Comparison of ENCODE assay signal across 28 mouse cellular contexts in genomic region chr7:100126514-100126913, GRCm38 (mm10). TPM values are rescaled to one million over a fixed set of nuclear protein-coding genes. Genes with fewer than 3 reads are reported as not detected.
DNase-seq lines count a peak whose midpoint lies in the region; ATAC-seq and TF ChIP-seq lines count a peak whose summit lies in the region.
"Had no signal": no experiment of that assay in that cellular context is flagged by ENCODE, and none has a peak within 500 bp of the region (broad histone marks: within the 10 kb centered on the region; RNA-seq: fewer than 3 reads in every experiment).

No protein-coding gene starts in this region.

- no peak overlapping the region for H3K4me2 ChIP-seq in intestine, embryonic 14.5 days (ENCODE audit: low read length)
- H3K4me2 ChIP-seq in intestine, postnatal 0 days (replicated peaks; ENCODE audit: low read depth) = no peak overlapping the region
- no peak overlapping the region for H3K4me2 ChIP-seq in intestine, embryonic 15.5 days (replicated peaks)
- no peak overlapping the region for H3K4me2 ChIP-seq in stomach, embryonic 16.5 days (ENCODE audit: low read depth, low read length)
- H3K4me2 ChIP-seq: forebrain, embryonic 13.5 days; heart, embryonic 12.5 days; heart, embryonic 15.5 days; hindbrain, embryonic 15.5 days had no signal

- WGBS in intestine, embryonic 14.5 days = 67% methylated on average over 7 of the region's 7 CpGs
- 50% methylated on average over 7 of the region's 7 CpGs for WGBS in intestine, postnatal 0 days
- 62% methylated on average over 7 of the region's 7 CpGs for WGBS in intestine, embryonic 15.5 days
- WGBS in small intestine, adult 2 months = 41% methylated on average over 7 of the region's 7 CpGs
- 67% methylated on average over 7 of the region's 7 CpGs for WGBS in stomach, embryonic 16.5 days

- no peak for DNase-seq in intestine, embryonic 14.5 days (ENCODE audit: low spot score)
- DNase-seq in cerebellum, adult 8-10 months = no peak
- DNase-seq: adrenal gland, postnatal 10 days; adrenal gland, postnatal 36 days; B cell, adult 2 months; cerebellum, adult 18-20 months; cerebellum, adult 9-11 months; cerebellum, postnatal 25 days; embryo, embryonic 11 days; gastrocnemius, adult 2 months; gastrocnemius, postnatal 14 days; heart, adult 18-20 months; heart, postnatal 10 days; heart, postnatal 4 days had no signal

- no peaks in the 10 kb centered on the region for H3K27me3 ChIP-seq in intestine, embryonic 14.5 days (replicated peaks; ENCODE audit: control insufficient read depth, insufficient read depth, low read length)
- H3K27me3 ChIP-seq in intestine, postnatal 0 days (replicated peaks; ENCODE audit: control insufficient read depth, insufficient read depth, low read length) = no peaks in the 10 kb centered on the region
- H3K27me3 ChIP-seq in intestine, embryonic 15.5 days (replicated peaks) = no peaks in the 10 kb centered on the region
- no peaks in the 10 kb centered on the region for H3K27me3 ChIP-seq in small intestine, adult 2 months (ENCODE audit: control insufficient read depth, insufficient read depth, low read length)
- no peaks in the 10 kb centered on the region for H3K27me3 ChIP-seq in stomach, embryonic 16.5 days (ENCODE audit: control insufficient read depth, insufficient read depth, low read length)
- H3K27me3 ChIP-seq: CH12.LX; forebrain, embryonic 13.5 days; heart, embryonic 12.5 days; heart, embryonic 15.5 days; hindbrain, embryonic 15.5 days; Patski had no signal

- peaks cover 8% of the 10 kb centered on the region for H3K4me1 ChIP-seq in intestine, embryonic 14.5 days (replicated peaks; ENCODE audit: control insufficient read depth, insufficient read depth, low read length)
- no peaks in the 10 kb centered on the region for H3K4me1 ChIP-seq in intestine, postnatal 0 days (replicated peaks; ENCODE audit: control insufficient read depth, insufficient read depth, low read length)
- H3K4me1 ChIP-seq in intestine, embryonic 15.5 days (replicated peaks) = no peaks in the 10 kb centered on the region
- peaks cover 13% of the 10 kb centered on the region; the same call in 1 of the 2 replicates for H3K4me1 ChIP-seq in small intestine, adult 2 months (ENCODE audit: control insufficient read depth, insufficient read depth, insufficient read length, low read length)
- H3K4me1 ChIP-seq in stomach, embryonic 16.5 days (ENCODE audit: control insufficient read depth, insufficient read depth, low read length) = no peaks in the 10 kb centered on the region; the same call in 1 of the 2 replicates
- H3K4me1 ChIP-seq: heart, embryonic 12.5 days; heart, embryonic 15.5 days had no signal

- no peak for TF ChIP-seq POLR2A in small intestine, adult 2 months (IDR thresholded peaks at IDR 0.05; ENCODE audit: low read depth, low read length)

- H3K9me3 ChIP-seq in intestine, embryonic 14.5 days (ENCODE audit: control insufficient read depth, low read length) = no peaks in the 10 kb centered on the region
- H3K9me3 ChIP-seq in intestine, postnatal 0 days (ENCODE audit: control insufficient read depth) = no peaks in the 10 kb centered on the region
- H3K9me3 ChIP-seq in intestine, embryonic 15.5 days = no peaks in the 10 kb centered on the region
- H3K9me3 ChIP-seq in stomach, embryonic 16.5 days (replicated peaks; ENCODE audit: control insufficient read depth, low read length) = no peaks in the 10 kb centered on the region
- H3K9me3 ChIP-seq: forebrain, embryonic 13.5 days; heart, embryonic 15.5 days; hindbrain, embryonic 15.5 days had no signal

- H3K4me3 ChIP-seq in intestine, embryonic 14.5 days (ENCODE audit: low read depth, low read length) = no peak overlapping the region
- no peak overlapping the region for H3K4me3 ChIP-seq in intestine, postnatal 0 days (ENCODE audit: low read depth, low read length)
- no peak overlapping the region for H3K4me3 ChIP-seq in intestine, embryonic 15.5 days (replicated peaks)
- H3K4me3 ChIP-seq in small intestine, adult 2 months (ENCODE audit: low read depth, low read length) = no peak overlapping the region
- no peak overlapping the region for H3K4me3 ChIP-seq in stomach, embryonic 16.5 days (replicated peaks; ENCODE audit: low read length)
- H3K4me3 ChIP-seq: forebrain, embryonic 10.5 days; forebrain, embryonic 13.5 days; gastrocnemius, adult 2 months; heart, embryonic 12.5 days; heart, embryonic 15.5 days; hindbrain, embryonic 15.5 days had no signal

- peak; percentile 64 for ATAC-seq in intestine, embryonic 14.5 days (replicated peaks; ENCODE audit: low FRiP score, low TSS enrichment, low read depth)
- ATAC-seq in intestine, postnatal 0 days = no peak
- ATAC-seq in intestine, embryonic 15.5 days = peak; percentile 59
- peak; percentile 86 for ATAC-seq in stomach, embryonic 16.5 days (ENCODE audit: insufficient read depth, low FRiP score)
- ATAC-seq in frontal cortex, adult (ENCODE audit: low TSS enrichment) = no peak
- ATAC-seq: forebrain, embryonic 13.5 days; forebrain, embryonic 16.5 days; Patski had no signal

- no peak for TF ChIP-seq CTCF in intestine, postnatal 0 days (IDR thresholded peaks at IDR 0.05; ENCODE audit: low read depth)
- TF ChIP-seq CTCF in small intestine, adult 2 months (IDR thresholded peaks at IDR 0.05; ENCODE audit: extremely low read depth, insufficient read length, insufficient replicate concordance, low read depth, low read length) = no peak

- H3K27ac ChIP-seq in intestine, embryonic 14.5 days (ENCODE audit: low read depth) = no peak overlapping the region
- H3K27ac ChIP-seq in intestine, postnatal 0 days (ENCODE audit: low read depth, low read length) = no peak overlapping the region
- no peak overlapping the region for H3K27ac ChIP-seq in intestine, embryonic 15.5 days
- H3K27ac ChIP-seq in small intestine, adult 2 months (ENCODE audit: insufficient read depth, low read depth, low read length) = peak overlapping the region; percentile 63; the same call in 1 of the 2 replicates
- H3K27ac ChIP-seq in stomach, embryonic 16.5 days (ENCODE audit: low read length) = no peak overlapping the region
- H3K27ac ChIP-seq: forebrain, embryonic 10.5 days; forebrain, embryonic 13.5 days; gastrocnemius, adult 2 months; heart, embryonic 15.5 days; hindbrain, embryonic 15.5 days had no signal

- no peaks in the 10 kb centered on the region for H3K36me3 ChIP-seq in intestine, embryonic 14.5 days (ENCODE audit: control insufficient read depth, insufficient read depth, low read length)
- H3K36me3 ChIP-seq in intestine, postnatal 0 days (ENCODE audit: control insufficient read depth, insufficient read depth) = no peaks in the 10 kb centered on the region
- H3K36me3 ChIP-seq in intestine, embryonic 15.5 days = no peaks in the 10 kb centered on the region
- H3K36me3 ChIP-seq in small intestine, adult 2 months (ENCODE audit: control insufficient read depth, insufficient read depth, low read length) = no peaks in the 10 kb centered on the region
- no peaks in the 10 kb centered on the region for H3K36me3 ChIP-seq in stomach, embryonic 16.5 days (ENCODE audit: control insufficient read depth, insufficient read depth, low read length)
- H3K36me3 ChIP-seq: forebrain, embryonic 10.5 days; G1E; heart, embryonic 12.5 days; heart, embryonic 15.5 days; hindbrain, embryonic 15.5 days had no signal

- H3K9ac ChIP-seq in intestine, embryonic 14.5 days (ENCODE audit: low read length) = no peak overlapping the region
- no peak overlapping the region for H3K9ac ChIP-seq in intestine, postnatal 0 days (ENCODE audit: low read depth, low read length)
- H3K9ac ChIP-seq in intestine, embryonic 15.5 days = no peak overlapping the region
- no peak overlapping the region for H3K9ac ChIP-seq in stomach, embryonic 16.5 days (ENCODE audit: low read length)
- H3K9ac ChIP-seq: forebrain, embryonic 13.5 days; heart, embryonic 12.5 days; heart, embryonic 15.5 days; hindbrain, embryonic 15.5 days had no signal

RNA-seq across cellular contexts. Expression of gene Pold3, which starts 5.1 kb away (rescaled TPM):
- polyA plus RNA-seq in intestine, embryonic 14.5 days (2014; fragmentation: Nextera tagmentation; extraction: Ambion mirVana) = 64.8 and 70.6 TPM in 2 replicates
- 18.3 and 22.1 TPM in 2 replicates for polyA plus RNA-seq in intestine, postnatal 0 days (2015; fragmentation: Nextera tagmentation; extraction: Ambion mirVana)
- 52.6 and 54.7 TPM in 2 replicates for polyA plus RNA-seq in intestine, embryonic 15.5 days (2015; fragmentation: Nextera tagmentation; extraction: Ambion mirVana)
- 2.4 and 4.2 TPM in 2 replicates for polyA plus RNA-seq in small intestine, adult 2 months (2012; rRNA removed)
- polyA plus RNA-seq in stomach, embryonic 16.5 days (2015; fragmentation: Nextera tagmentation; extraction: Ambion mirVana) = 47.8 and 50.6 TPM in 2 replicates

RNA-seq across cellular contexts. Expression of gene Lipt2, which starts 32.6 kb away (rescaled TPM):
- 29.7 and 35.7 TPM in 2 replicates for polyA plus RNA-seq in intestine, embryonic 14.5 days (2014; fragmentation: Nextera tagmentation; extraction: Ambion mirVana)
- polyA plus RNA-seq in intestine, postnatal 0 days (2015; fragmentation: Nextera tagmentation; extraction: Ambion mirVana) = 8.8 and 9.1 TPM in 2 replicates
- 21.9 and 23.0 TPM in 2 replicates for polyA plus RNA-seq in intestine, embryonic 15.5 days (2015; fragmentation: Nextera tagmentation; extraction: Ambion mirVana)
- 11.5 and 13.2 TPM in 2 replicates for polyA plus RNA-seq in small intestine, adult 2 months (2012; rRNA removed)
- polyA plus RNA-seq in stomach, embryonic 16.5 days (2015; fragmentation: Nextera tagmentation; extraction: Ambion mirVana) = 10.1 and 13.5 TPM in 2 replicates

RNA-seq across cellular contexts. Expression of gene Kcne3, which starts 49.8 kb away (rescaled TPM):
- 73.1 and 74.5 TPM in 2 replicates for polyA plus RNA-seq in intestine, embryonic 14.5 days (2014; fragmentation: Nextera tagmentation; extraction: Ambion mirVana)
- polyA plus RNA-seq in intestine, postnatal 0 days (2015; fragmentation: Nextera tagmentation; extraction: Ambion mirVana) = 28.9 TPM in 2 replicates
- polyA plus RNA-seq in intestine, embryonic 15.5 days (2015; fragmentation: Nextera tagmentation; extraction: Ambion mirVana) = 58.7 and 63.1 TPM in 2 replicates
- polyA plus RNA-seq in small intestine, adult 2 months (2012; rRNA removed) = 94.9 and 97.8 TPM in 2 replicates
- 13.9 and 17.1 TPM in 2 replicates for polyA plus RNA-seq in stomach, embryonic 16.5 days (2015; fragmentation: Nextera tagmentation; extraction: Ambion mirVana)
- polyA plus RNA-seq: Patski had no signal

Comparison
In these comparisons a context has a peak if more than half of its experiments do, and no peak if none do; other contexts are left out.
1. ATAC-seq: peak in intestine, embryonic 14.5 days (single experiment), intestine, embryonic 15.5 days (single experiment) and stomach, embryonic 16.5 days (single experiment); none in intestine, postnatal 0 days (single experiment) and frontal cortex, adult (single experiment).